Mouse (Mus musculus) ES-Bruce4 (cell line): ENCODE measurements at regions not wholly inside any gene's neighbourhood (a gene's known extent, or its start where the extent isn't known, plus 50 kb on each side); places are given as distances from the start of the nearest gene placed in this dataset.

Experiments used
- CTCF ChIP-seq: IDR thresholded peaks from one replicate; pipeline ENCODE4 v1.8.1; 2011; ENCODE audit warnings: low read depth, low read length
- EP300 ChIP-seq: IDR thresholded peaks from 2 replicates; pipeline ENCODE4 v1.6.1; 2011; ENCODE audit warnings: low read depth, low read length; ENCODE audit not compliant: insufficient read depth
- POLR2A ChIP-seq: IDR thresholded peaks from one replicate; pipeline ENCODE4 v1.8.1; 2011; ENCODE audit warnings: low read length; ENCODE audit not compliant: insufficient read depth

DNA sequence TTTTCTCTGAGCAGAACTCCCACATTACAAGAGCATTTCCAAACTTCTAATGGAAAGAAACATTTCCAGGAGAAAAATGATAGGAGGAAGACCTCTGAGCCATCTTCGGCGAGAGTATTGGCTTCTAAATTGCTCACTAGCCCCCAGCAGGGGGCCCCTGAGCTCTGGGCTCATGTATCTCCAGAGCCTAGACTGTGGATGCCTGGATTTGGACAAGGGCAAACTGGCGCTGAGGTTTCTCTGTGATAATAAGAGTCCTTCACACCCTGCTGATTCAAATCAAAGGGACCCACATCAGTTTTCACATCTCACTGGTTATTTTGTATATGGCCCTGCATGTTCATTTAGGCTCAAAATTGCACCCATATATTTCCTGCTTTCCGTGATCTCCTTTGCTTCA, 119.3 kb upstream of the Kif2a start:
- TF ChIP-seq CTCF (no peak), POLR2A (no peak), EP300 (no peak)
